ENCODE assay signal across 20 mouse cellular contexts in genomic region chr7:71128928-71129327, GRCm38 (mm10).
"Had no signal": no experiment of that assay in that cellular context is flagged by ENCODE, and none has a peak within 500 bp of the region (broad histone marks: within the 10 kb centered on the region; RNA-seq: fewer than 3 reads in every experiment).

No protein-coding gene starts in this region.

- H3K36me3 ChIP-seq: lung, embryonic 15.5 days; midbrain, embryonic 10.5 days; midbrain, embryonic 12.5 days; neural tube, embryonic 13.5 days; neural tube, embryonic 15.5 days had no signal

- H3K9me3 ChIP-seq: lung, embryonic 15.5 days; midbrain, embryonic 10.5 days; midbrain, embryonic 12.5 days; neural tube, embryonic 13.5 days; neural tube, embryonic 15.5 days had no signal

- H3K4me1 ChIP-seq: lung, embryonic 15.5 days; midbrain, embryonic 12.5 days; neural tube, embryonic 13.5 days; neural tube, embryonic 15.5 days had no signal

- DNase-seq: lung, adult 2 months; lung, postnatal 4 days; midbrain, embryonic 14.5 days; retina, postnatal 1 day; right cerebral cortex, adult 18-20 months; right cerebral cortex, postnatal 25 days; right cerebral cortex, postnatal 4 days; spleen, adult 18-20 months; thymus, adult 18-20 months; thymus, postnatal 14 days; thymus, postnatal 4 days had no signal

- ATAC-seq: lung, postnatal 0 days; midbrain, embryonic 16.5 days had no signal

- H3K4me2 ChIP-seq: lung, embryonic 15.5 days; midbrain, embryonic 12.5 days; neural tube, embryonic 13.5 days; neural tube, embryonic 15.5 days had no signal

- H3K9ac ChIP-seq: liver, embryonic 14.5 days; lung, embryonic 15.5 days; midbrain, embryonic 12.5 days; neural tube, embryonic 13.5 days; neural tube, embryonic 15.5 days had no signal

- H3K27me3 ChIP-seq: lung, embryonic 15.5 days; midbrain, embryonic 12.5 days; neural tube, embryonic 13.5 days; neural tube, embryonic 15.5 days had no signal

- H3K27ac ChIP-seq: liver, embryonic 14.5 days; lung, embryonic 15.5 days; midbrain, embryonic 10.5 days; midbrain, embryonic 12.5 days; neural tube, embryonic 13.5 days; neural tube, embryonic 15.5 days had no signal

- H3K4me3 ChIP-seq: lung, embryonic 15.5 days; midbrain, embryonic 10.5 days; midbrain, embryonic 12.5 days; myocyte; neural tube, embryonic 13.5 days; neural tube, embryonic 15.5 days had no signal
